Mouse (Mus musculus): Measurements from ENCODE around the gene Abca13. TPM values are rescaled to one million over a fixed set of nuclear protein-coding genes. Genes with fewer than 3 reads are reported as not detected.
"Not testable (repeated sequence)": the region's sequence is repeated elsewhere in the genome, so short reads cannot be mapped to it uniquely, and the experiment has no call there.

Abca13 gene
- not detected in 2 replicates for polyA plus RNA-seq (2011; ENCODE audit: insufficient read depth, insufficient read length, low read depth, missing spikeins)

DNA sequence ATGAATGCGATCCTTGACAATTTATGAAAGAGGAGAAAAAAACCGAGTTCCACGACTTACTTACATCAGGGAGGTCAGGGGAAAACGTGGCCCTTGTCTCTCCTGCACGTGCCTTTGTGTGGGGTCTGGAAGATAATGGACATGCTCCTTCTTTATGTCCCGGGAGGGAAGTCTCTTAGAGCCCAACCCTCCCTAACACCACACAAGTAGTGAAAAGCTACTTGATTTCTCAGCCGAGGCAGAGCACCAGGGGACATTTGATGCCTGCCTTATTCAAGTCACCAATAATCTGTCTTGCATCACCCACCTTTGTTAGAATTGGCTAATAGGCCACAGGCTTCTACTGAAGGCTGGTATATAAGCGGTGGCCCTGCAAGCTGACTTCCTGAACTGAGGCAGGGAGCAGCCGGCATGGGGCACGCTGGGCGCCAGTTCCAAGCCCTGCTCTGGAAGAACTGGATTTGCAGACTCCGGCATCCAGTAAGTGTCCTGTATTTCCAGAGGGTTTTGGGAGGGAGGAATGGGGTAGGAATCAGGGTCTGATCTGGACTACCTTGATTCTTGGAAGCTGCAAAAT, at the start of gene Abca13:
Abca13 (plus strand) TSS at position 388 of the 577 bp plus-strand sequence.
- TF ChIP-seq POLR2A (IDR thresholded peaks at IDR 0.05; ENCODE audit: insufficient read depth, low read length) (no peak), CTCF (IDR thresholded peaks at IDR 0.05; ENCODE audit: low read depth, low read length) (no peak), EP300 (IDR thresholded peaks at IDR 0.05; ENCODE audit: insufficient read depth, low read depth, low read length) (no peak)

DNA sequence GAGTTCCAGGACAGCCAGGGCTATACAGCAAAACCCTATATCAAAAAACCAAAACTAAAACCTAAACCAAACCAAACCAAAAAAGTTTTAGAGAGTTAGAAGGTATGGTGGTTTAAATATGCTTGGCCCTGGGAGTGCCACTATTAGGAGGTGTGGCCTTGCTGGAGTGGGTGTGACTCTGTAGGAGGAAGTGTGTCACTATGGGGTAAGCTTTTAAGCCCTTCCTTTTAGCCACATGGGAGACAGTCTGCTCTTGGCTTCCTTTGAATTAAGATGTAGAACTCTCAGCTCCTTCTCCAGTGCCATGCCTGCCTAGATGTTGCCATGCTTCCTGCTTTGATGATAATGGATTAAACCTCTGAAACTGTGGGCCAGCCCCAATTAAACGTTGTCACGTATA, 46.6 kb upstream of the Abca13 start:
- Histone ChIP-seq H3K4me3 (ENCODE audit: low read depth, low read length) (no peak overlapping the region), H3K9me3 (replicated peaks; ENCODE audit: control insufficient read depth, insufficient read depth, low read length, poor library complexity, severe bottlenecking) (peaks cover 11% of the 10 kb centered on the region), H3K27ac (ENCODE audit: insufficient read depth, low read length) (no peak overlapping the region), H3K36me3 (ENCODE audit: control insufficient read depth, insufficient read depth, low read length, poor library complexity, severe bottlenecking) (no peaks in the 10 kb centered on the region), H3K4me1 (ENCODE audit: control insufficient read depth, insufficient read depth, low read length) (peaks cover 3% of the 10 kb centered on the region), H3K27me3 (ENCODE audit: control insufficient read depth, insufficient read depth, low read length, poor library complexity, severe bottlenecking) (no peaks in the 10 kb centered on the region), H3K9ac (ENCODE audit: low read depth, poor library complexity, severe bottlenecking) (no peak overlapping the region)
- TF ChIP-seq EP300 (IDR thresholded peaks at IDR 0.05; ENCODE audit: insufficient read depth, low read depth, low read length) (no peak), CTCF (IDR thresholded peaks at IDR 0.05; ENCODE audit: low read depth, low read length) (no peak), POLR2A (IDR thresholded peaks at IDR 0.05; ENCODE audit: insufficient read depth, low read length) (no peak)

More for the DNA sequence above, at the start of gene Abca13:
- Histone ChIP-seq H3K9me3 (replicated peaks; ENCODE audit: control insufficient read depth, insufficient read depth, low read length, poor library complexity, severe bottlenecking) (no peaks in the 10 kb centered on the region), H3K4me3 (ENCODE audit: low read depth, low read length) (no peak within 1 kb of the TSS), H3K4me1 (ENCODE audit: control insufficient read depth, insufficient read depth, low read length) (no peaks in the 10 kb centered on the region), H3K9ac (ENCODE audit: low read depth, poor library complexity, severe bottlenecking) (no peak within 1 kb of the TSS), H3K27me3 (ENCODE audit: control insufficient read depth, insufficient read depth, low read length, poor library complexity, severe bottlenecking) (no peaks in the 10 kb centered on the region), H3K27ac (ENCODE audit: insufficient read depth, low read length) (no peak within 1 kb of the TSS), H3K36me3 (ENCODE audit: control insufficient read depth, insufficient read depth, low read length, poor library complexity, severe bottlenecking) (no peaks in the 10 kb centered on the region)

- Histone ChIP-seq H3K4me3 (ENCODE audit: low read depth, low read length) (no peak overlapping the region), H3K36me3 (ENCODE audit: control insufficient read depth, insufficient read depth, low read length, poor library complexity, severe bottlenecking) (no peaks in the 10 kb centered on the region), H3K9ac (ENCODE audit: low read depth, poor library complexity, severe bottlenecking) (no peak overlapping the region), H3K9me3 (replicated peaks; ENCODE audit: control insufficient read depth, insufficient read depth, low read length, poor library complexity, severe bottlenecking) (peaks cover 11% of the 10 kb centered on the region), H3K27ac (ENCODE audit: insufficient read depth, low read length) (no peak overlapping the region), H3K27me3 (ENCODE audit: control insufficient read depth, insufficient read depth, low read length, poor library complexity, severe bottlenecking) (no peaks in the 10 kb centered on the region), H3K4me1 (ENCODE audit: control insufficient read depth, insufficient read depth, low read length) (peaks cover 3% of the 10 kb centered on the region)
- no peak for TF ChIP-seq POLR2A (IDR thresholded peaks at IDR 0.05; ENCODE audit: insufficient read depth, low read length)
Observed at GRCm38 (mm10) chr11:9146115-9146514, 45.6 kb upstream of the Abca13 start.

DNA sequence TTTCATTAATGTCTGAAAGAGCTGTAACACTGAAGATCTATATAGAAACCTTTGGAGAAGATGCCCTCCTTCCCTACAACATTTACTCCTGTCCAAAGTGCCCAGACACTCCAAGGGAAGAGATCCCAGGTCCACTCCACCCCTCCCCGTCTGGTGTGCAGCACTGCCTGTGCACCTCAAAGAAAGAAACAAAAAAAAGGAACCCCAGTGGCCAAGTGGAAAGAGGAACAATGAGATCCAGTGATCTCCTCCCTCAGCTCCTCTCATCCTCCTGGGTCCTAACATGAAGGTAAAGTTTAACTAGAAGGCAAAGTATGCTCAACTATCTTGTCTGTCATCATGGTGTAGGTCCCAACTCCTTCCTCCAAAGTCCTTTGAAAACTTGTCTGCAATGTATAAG, 45.1 kb upstream of the Abca13 start:
- H3K27ac ChIP-seq (ENCODE audit: insufficient read depth, low read length) = no peak overlapping the region
- H3K36me3 ChIP-seq (ENCODE audit: control insufficient read depth, insufficient read depth, low read length, poor library complexity, severe bottlenecking) = no peaks in the 10 kb centered on the region
- H3K9ac ChIP-seq (ENCODE audit: low read depth, poor library complexity, severe bottlenecking) = no peak overlapping the region
- peaks cover 3% of the 10 kb centered on the region for H3K4me1 ChIP-seq (ENCODE audit: control insufficient read depth, insufficient read depth, low read length)
- H3K4me3 ChIP-seq (ENCODE audit: low read depth, low read length) = no peak overlapping the region
- TF ChIP-seq CTCF (IDR thresholded peaks at IDR 0.05; ENCODE audit: low read depth, low read length) (no peak), EP300 (IDR thresholded peaks at IDR 0.05; ENCODE audit: insufficient read depth, low read depth, low read length) (no peak), POLR2A (IDR thresholded peaks at IDR 0.05; ENCODE audit: insufficient read depth, low read length) (no peak)
- no peaks in the 10 kb centered on the region for H3K27me3 ChIP-seq (ENCODE audit: control insufficient read depth, insufficient read depth, low read length, poor library complexity, severe bottlenecking)
- peaks cover 11% of the 10 kb centered on the region for H3K9me3 ChIP-seq (replicated peaks; ENCODE audit: control insufficient read depth, insufficient read depth, low read length, poor library complexity, severe bottlenecking)

DNA sequence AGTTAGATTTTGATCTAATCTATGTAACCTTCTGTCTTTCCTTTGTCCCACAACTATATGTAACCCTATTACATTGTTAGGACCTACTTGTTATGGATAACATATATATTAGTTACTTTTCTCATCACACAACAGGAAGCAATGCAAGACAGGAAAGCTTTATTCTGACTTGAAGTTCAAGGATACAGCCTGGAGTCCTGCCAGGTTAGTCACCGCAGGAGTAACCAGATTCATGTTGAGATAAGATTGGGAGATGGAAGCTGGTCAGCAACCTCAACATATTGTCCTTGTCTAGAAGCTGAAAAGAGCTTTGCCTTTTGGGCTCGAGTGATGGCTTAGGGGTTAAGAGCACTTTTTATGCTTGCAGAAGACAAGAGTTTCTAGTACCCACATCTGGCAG, 43.5 kb upstream of the Abca13 start:
- Histone ChIP-seq H3K27ac (ENCODE audit: insufficient read depth, low read length) (no peak overlapping the region), H3K36me3 (ENCODE audit: control insufficient read depth, insufficient read depth, low read length, poor library complexity, severe bottlenecking) (no peaks in the 10 kb centered on the region), H3K9ac (ENCODE audit: low read depth, poor library complexity, severe bottlenecking) (no peak overlapping the region), H3K9me3 (replicated peaks; ENCODE audit: control insufficient read depth, insufficient read depth, low read length, poor library complexity, severe bottlenecking) (peaks cover 11% of the 10 kb centered on the region), H3K27me3 (ENCODE audit: control insufficient read depth, insufficient read depth, low read length, poor library complexity, severe bottlenecking) (no peaks in the 10 kb centered on the region; the same call in 1 of the 2 replicates), H3K4me1 (ENCODE audit: control insufficient read depth, insufficient read depth, low read length) (peaks cover 3% of the 10 kb centered on the region), H3K4me3 (ENCODE audit: low read depth, low read length) (no peak overlapping the region)
- no peak for TF ChIP-seq CTCF (IDR thresholded peaks at IDR 0.05; ENCODE audit: low read depth, low read length)
- no peak for TF ChIP-seq EP300 (IDR thresholded peaks at IDR 0.05; ENCODE audit: insufficient read depth, low read depth, low read length)
- no peak for TF ChIP-seq POLR2A (IDR thresholded peaks at IDR 0.05; ENCODE audit: insufficient read depth, low read length)

GRCm38 (mm10) chr11:9150403-9150802, 41.3 kb upstream of the Abca13 start:
- peaks cover 11% of the 10 kb centered on the region for H3K9me3 ChIP-seq (replicated peaks; ENCODE audit: control insufficient read depth, insufficient read depth, low read length, poor library complexity, severe bottlenecking)
- not testable (repeated sequence) for H3K9ac ChIP-seq (ENCODE audit: low read depth, poor library complexity, severe bottlenecking); H3K4me1 ChIP-seq (ENCODE audit: control insufficient read depth, insufficient read depth, low read length); H3K4me3 ChIP-seq (ENCODE audit: low read depth, low read length); H3K27me3 ChIP-seq (ENCODE audit: control insufficient read depth, insufficient read depth, low read length, poor library complexity, severe bottlenecking); H3K36me3 ChIP-seq (ENCODE audit: control insufficient read depth, insufficient read depth, low read length, poor library complexity, severe bottlenecking); H3K27ac ChIP-seq (ENCODE audit: insufficient read depth, low read length)
